Mouse (Mus musculus) midbrain, embryonic 16.5 days (tissue): ENCODE data around the gene Gm4303. TPM values are rescaled to one million over a fixed set of nuclear protein-coding genes. Genes with fewer than 3 reads are reported as not detected.
"Not testable (repeated sequence)": the region's sequence is repeated elsewhere in the genome, so short reads cannot be mapped to it uniquely, and the experiment has no call there.

ENCODE experiments used
- ATAC-seq: fragments of 200-750 bp; cut with Nextera tagmentation; 2 replicates; pipeline ENCODE4 v1.8.0; 2017; ENCODE audit warnings: moderate TSS enrichment
- H3K27ac ChIP-seq: fragments of 300-500 bp; sonication (generic); 2 replicates; pipeline ENCODE4 v1.5.1; 2014; ENCODE audit warnings: mild to moderate bottlenecking, low read length, mixed read lengths
- H3K27me3 ChIP-seq: fragments of 300-500 bp; sonication (generic); 2 replicates; pipeline ENCODE4 v1.6.1; 2014; ENCODE audit warnings: low read depth, low read length, mixed read lengths; ENCODE audit not compliant: control insufficient read depth, insufficient read depth
- H3K36me3 ChIP-seq: fragments of 300-500 bp; sonication (generic); 2 replicates; pipeline ENCODE4 v1.6.1; 2014; ENCODE audit warnings: mild to moderate bottlenecking, low read length, moderate library complexity, mixed read lengths; ENCODE audit not compliant: control insufficient read depth, insufficient read depth
- H3K4me1 ChIP-seq: fragments of 300-500 bp; sonication (generic); 2 replicates; pipeline ENCODE4 v1.6.1; 2014; ENCODE audit warnings: mild to moderate bottlenecking, low read length, mixed read lengths; ENCODE audit not compliant: control insufficient read depth, insufficient read depth
- H3K4me2 ChIP-seq: fragments of 300-500 bp; sonication (generic); 2 replicates; pipeline ENCODE4 v1.6.1; 2014; ENCODE audit warnings: mild to moderate bottlenecking, low read length, mixed read lengths
- H3K4me3 ChIP-seq: fragments of 300-500 bp; sonication (generic); 2 replicates; pipeline ENCODE4 v1.5.1; 2014; ENCODE audit warnings: low read depth, mild to moderate bottlenecking, low read length, moderate library complexity, mixed read lengths
- H3K9ac ChIP-seq: fragments of 300-500 bp; sonication (generic); 2 replicates; pipeline ENCODE4 v1.6.1; 2014; ENCODE audit warnings: low read depth, low read length, mixed read lengths
- H3K9me3 ChIP-seq: fragments of 300-500 bp; sonication (generic); replicated peaks from 2 replicates; pipeline ENCODE4 v1.6.1; 2014; ENCODE audit warnings: mild to moderate bottlenecking, low read length, mixed read lengths; ENCODE audit not compliant: control insufficient read depth, poor library complexity, severe bottlenecking
- WGBS: fragments of 180-500 bp; shearing (Covaris S2); extraction: QIAGEN DNeasy Blood & Tissue Kit; methylation state at CpG from one replicate; pipeline ENCODE4 v1.1.7; 2014; 5-methylcytosine and 5-hydroxymethylcytosine counted together
- polyA plus RNA-seq: library from polyadenylated mRNA; unstranded; fragments of >200 nt; fragmentation: Nextera tagmentation; extraction: Ambion mirVana; gene quantifications from 2 replicates; pipeline ENCODE4 v1.2.1, GENCODE M21; 2015

Gm4303 gene
- polyA plus RNA-seq = not detected in 2 replicates

- H3K27me3 ChIP-seq, H3K4me3 ChIP-seq, H3K27ac ChIP-seq, H3K9me3 ChIP-seq, H3K4me2 ChIP-seq, H3K4me1 ChIP-seq, ATAC-seq, H3K9ac ChIP-seq, H3K36me3 ChIP-seq: not testable (repeated sequence)
- no CpG with 5 or more reads among the region's 3 CpGs for WGBS
Observed at GRCm38 (mm10) chr10:100345672-100346071, at the start of gene Gm4303. Gm4303 (plus strand) TSS chr10:100345972.

GRCm38 (mm10) chr10:100296105-100296504 is 49.7 kb upstream of the Gm4303 start:
- Histone ChIP-seq H3K4me3 (no peak overlapping the region), H3K9me3 (no peaks in the 10 kb centered on the region), H3K9ac (no peak overlapping the region), H3K27me3 (no peaks in the 10 kb centered on the region), H3K27ac (no peak overlapping the region), H3K36me3 (no peaks in the 10 kb centered on the region), H3K4me1 (no peaks in the 10 kb centered on the region), H3K4me2 (no peak overlapping the region)
- WGBS = 94% methylated on average over 2 of the region's 2 CpGs
- ATAC-seq = no peak

GRCm38 (mm10) chr10:100300106-100300505 is 45.7 kb upstream of the Gm4303 start:
- not testable (repeated sequence) for H3K27me3 ChIP-seq, H3K4me3 ChIP-seq, H3K4me1 ChIP-seq, H3K9me3 ChIP-seq, H3K4me2 ChIP-seq, H3K27ac ChIP-seq, H3K9ac ChIP-seq, H3K36me3 ChIP-seq, ATAC-seq

- not testable (repeated sequence) for H3K4me3 ChIP-seq, H3K9ac ChIP-seq, H3K4me1 ChIP-seq, ATAC-seq, H3K9me3 ChIP-seq, H3K27me3 ChIP-seq, H3K27ac ChIP-seq, H3K36me3 ChIP-seq, H3K4me2 ChIP-seq
- WGBS = no CpG with 5 or more reads among the region's 2 CpGs
Observed at GRCm38 (mm10) chr10:100335376-100335775, 10.4 kb upstream of the Gm4303 start, which contains the start of gene Gm4301. Gm4301 (plus strand) TSS chr10:100335676.

- WGBS = no CpG with 5 or more reads among the region's 3 CpGs
- not testable (repeated sequence) for H3K36me3 ChIP-seq
Observed at GRCm38 (mm10) chr10:100340536-100340935, 5.2 kb upstream of the Gm4303 start, which contains the start of gene Gm4302. Gm4302 (plus strand) TSS chr10:100340836.

GRCm38 (mm10) chr10:100350793-100351192 is 5.0 kb downstream of the Gm4303 start, which contains the start of gene Gm4305:
Gm4305 (plus strand) TSS chr10:100351093.
- H3K27me3 ChIP-seq, H3K9me3 ChIP-seq, H3K4me2 ChIP-seq, H3K9ac ChIP-seq, H3K27ac ChIP-seq, ATAC-seq, H3K36me3 ChIP-seq, H3K4me3 ChIP-seq, H3K4me1 ChIP-seq: not testable (repeated sequence)
- no CpG with 5 or more reads among the region's 3 CpGs for WGBS

More at GRCm38 (mm10) chr10:100340536-100340935, 5.2 kb upstream of the Gm4303 start, which contains the start of gene Gm4302:
- not testable (repeated sequence) for H3K27ac ChIP-seq, H3K9me3 ChIP-seq, H3K4me2 ChIP-seq, H3K9ac ChIP-seq, H3K27me3 ChIP-seq, H3K4me1 ChIP-seq, H3K4me3 ChIP-seq, ATAC-seq

GRCm38 (mm10) chr10:100356841-100357240 is 11.1 kb downstream of the Gm4303 start:
- 75% methylated on average over 1 of the region's 2 CpGs for WGBS
- not testable (repeated sequence) for H3K4me3 ChIP-seq, ATAC-seq

GRCm38 (mm10) chr10:100361038-100361437 is 15.3 kb downstream of the Gm4303 start, which contains the start of gene Gm4307:
Gm4307 (plus strand) TSS chr10:100361338.
- H3K4me2 ChIP-seq, H3K9ac ChIP-seq, H3K4me1 ChIP-seq, H3K27me3 ChIP-seq, H3K36me3 ChIP-seq, ATAC-seq, H3K27ac ChIP-seq, H3K4me3 ChIP-seq, H3K9me3 ChIP-seq: not testable (repeated sequence)
- WGBS = no CpG with 5 or more reads among the region's 3 CpGs

More at GRCm38 (mm10) chr10:100356841-100357240, 11.1 kb downstream of the Gm4303 start:
- not testable (repeated sequence) for H3K27ac ChIP-seq, H3K9ac ChIP-seq, H3K4me1 ChIP-seq, H3K36me3 ChIP-seq, H3K27me3 ChIP-seq, H3K4me2 ChIP-seq, H3K9me3 ChIP-seq

GRCm38 (mm10) chr10:100382460-100382859 is 36.7 kb downstream of the Gm4303 start, which contains the start of gene Gm4312:
Gm4312 (minus strand) TSS chr10:100382560.
- no CpG with 5 or more reads among the region's 2 CpGs for WGBS

More at GRCm38 (mm10) chr10:100382460-100382859, 36.7 kb downstream of the Gm4303 start, which contains the start of gene Gm4312:
- not testable (repeated sequence) for H3K36me3 ChIP-seq, H3K9ac ChIP-seq, H3K4me3 ChIP-seq, ATAC-seq, H3K27ac ChIP-seq, H3K9me3 ChIP-seq, H3K4me1 ChIP-seq, H3K27me3 ChIP-seq, H3K4me2 ChIP-seq
